Mouse (Mus musculus) forebrain, embryonic 14.5 days (tissue): ENCODE results near the gene Pitpnm1. TPM values are rescaled to one million over a fixed set of nuclear protein-coding genes. Genes with fewer than 3 reads are reported as not detected.

Source experiments
- ATAC-seq: fragments of 200-750 bp; cut with Nextera tagmentation; 2 replicates; pipeline ENCODE4 v1.8.0; 2017; ENCODE audit warnings: mild to moderate bottlenecking, moderate library complexity
- DNase-seq: peaks from one replicate; pipeline ENCODE4 v3.0.0-alpha.2; 2015; ENCODE audit warnings: low spot score
- H3K27ac ChIP-seq: fragments of 300-500 bp; sonication (generic); 2 replicates; pipeline ENCODE4 v1.5.1; 2014; ENCODE audit warnings: low read depth, mild to moderate bottlenecking, control low read depth, low read length, moderate library complexity
- H3K27me3 ChIP-seq: fragments of 300-500 bp; sonication (generic); replicated peaks from 2 replicates; pipeline ENCODE4 v1.6.1; 2014; ENCODE audit warnings: low read length, control low read depth, mixed read lengths; ENCODE audit not compliant: control insufficient read depth, insufficient read depth
- H3K36me3 ChIP-seq: fragments of 300-500 bp; sonication (generic); 2 replicates; pipeline ENCODE4 v1.6.1; 2014; ENCODE audit warnings: low read length, control low read depth; ENCODE audit not compliant: control insufficient read depth, insufficient read depth
- H3K4me1 ChIP-seq: fragments of 300-500 bp; sonication (generic); 2 replicates; pipeline ENCODE4 v1.6.1; 2014; ENCODE audit warnings: antibody characterized with exemption, low read length, control low read depth; ENCODE audit not compliant: control insufficient read depth, insufficient read depth
- H3K4me2 ChIP-seq: fragments of 300-500 bp; sonication (generic); 2 replicates; pipeline ENCODE4 v1.6.1; 2014; ENCODE audit warnings: mild to moderate bottlenecking, control low read depth, low read length
- H3K4me3 ChIP-seq: fragments of 300-500 bp; sonication (generic); 2 replicates; pipeline ENCODE4 v1.5.1; 2014; ENCODE audit warnings: low read depth, low read length, control low read depth
- H3K9ac ChIP-seq: fragments of 300-500 bp; sonication (generic); 2 replicates; pipeline ENCODE4 v1.6.1; 2014; ENCODE audit warnings: mild to moderate bottlenecking, low read length, control low read depth, moderate library complexity
- H3K9me3 ChIP-seq: fragments of 300-500 bp; sonication (generic); replicated peaks from 2 replicates; pipeline ENCODE4 v1.6.1; 2016; ENCODE audit warnings: low read length, control low read depth, mixed read lengths; ENCODE audit not compliant: control insufficient read depth
- WGBS: fragments of 180-500 bp; shearing (Covaris S2); extraction: QIAGEN DNeasy Blood & Tissue Kit; methylation state at CpG from one replicate; pipeline ENCODE4 v1.1.7; 2014; 5-methylcytosine and 5-hydroxymethylcytosine counted together
- polyA plus RNA-seq: library from polyadenylated mRNA; unstranded; fragments of >200 nt; fragmentation: Nextera tagmentation; extraction: Ambion mirVana; gene quantifications from 2 replicates; pipeline ENCODE4 v1.2.1, GENCODE M21; 2014

Pitpnm1 gene
- polyA plus RNA-seq, 1 experiment from 2014 or later: 29.1 TPM

- no peak for ATAC-seq
- whole genome bisulfite sequencing: 62% methylated on average over 5 of the region's 5 CpGs
Observed at GRCm38 (mm10) chr19:4088146-4088545, 11.7 kb upstream of the Pitpnm1 start.

GRCm38 (mm10) chr19:4089128-4089527, 10.7 kb upstream of the Pitpnm1 start:
- Histone ChIP-seq H3K9ac (no peak overlapping the region), H3K36me3 (no peaks in the 10 kb centered on the region), H3K27me3 (no peaks in the 10 kb centered on the region), H3K4me1 (no peaks in the 10 kb centered on the region), H3K4me3 (no peak overlapping the region), H3K4me2 (no peak overlapping the region), H3K9me3 (no peaks in the 10 kb centered on the region), H3K27ac (no peak overlapping the region)
- DNase-seq (peak; percentile 29), ATAC-seq (no peak)
- WGBS: 25% methylated on average over 6 of the region's 6 CpGs

More at GRCm38 (mm10) chr19:4088146-4088545, 11.7 kb upstream of the Pitpnm1 start:
- Histone ChIP-seq H3K9me3 (no peaks in the 10 kb centered on the region), H3K4me1 (no peaks in the 10 kb centered on the region), H3K9ac (no peak overlapping the region), H3K36me3 (no peaks in the 10 kb centered on the region), H3K27me3 (no peaks in the 10 kb centered on the region), H3K4me3 (no peak overlapping the region), H3K4me2 (no peak overlapping the region), H3K27ac (no peak overlapping the region)
- no peak for DNase-seq

- WGBS: 92% methylated on average over 3 of the region's 3 CpGs
Observed at GRCm38 (mm10) chr19:4090446-4090845, 9.4 kb upstream of the Pitpnm1 start.

GRCm38 (mm10) chr19:4091383-4091782, 8.4 kb upstream of the Pitpnm1 start:
- H3K4me2 ChIP-seq: no peak overlapping the region
- H3K4me1 ChIP-seq: peaks cover 6% of the 10 kb centered on the region
- DNase-seq (no peak), ATAC-seq (no peak)
- no peaks in the 10 kb centered on the region for H3K27me3 ChIP-seq
- no peak overlapping the region for H3K4me3 ChIP-seq
- no peak overlapping the region for H3K9ac ChIP-seq
- 71% methylated on average over 2 of the region's 2 CpGs for WGBS
- H3K27ac ChIP-seq: no peak overlapping the region
- no peaks in the 10 kb centered on the region for H3K9me3 ChIP-seq
- no peaks in the 10 kb centered on the region for H3K36me3 ChIP-seq

More at GRCm38 (mm10) chr19:4090446-4090845, 9.4 kb upstream of the Pitpnm1 start:
- no peaks in the 10 kb centered on the region for H3K36me3 ChIP-seq
- H3K27me3 ChIP-seq: no peaks in the 10 kb centered on the region
- no peak overlapping the region for H3K4me3 ChIP-seq
- DNase-seq: no peak
- H3K9me3 ChIP-seq: no peaks in the 10 kb centered on the region
- no peaks in the 10 kb centered on the region for H3K4me1 ChIP-seq
- H3K9ac ChIP-seq: no peak overlapping the region
- H3K4me2 ChIP-seq: no peak overlapping the region
- ATAC-seq: no peak
- no peak overlapping the region for H3K27ac ChIP-seq

GRCm38 (mm10) chr19:4092750-4093149, 7.0 kb upstream of the Pitpnm1 start:
- Histone ChIP-seq H3K4me1 (peaks cover 6% of the 10 kb centered on the region), H3K9ac (no peak overlapping the region)
- 85% methylated on average over 3 of the region's 3 CpGs for WGBS

GRCm38 (mm10) chr19:4093772-4094171, 6.0 kb upstream of the Pitpnm1 start:
- WGBS: 82% methylated on average over 7 of the region's 7 CpGs
- H3K4me2 ChIP-seq: no peak overlapping the region
- no peak overlapping the region for H3K27ac ChIP-seq
- no peak overlapping the region for H3K4me3 ChIP-seq
- H3K4me1 ChIP-seq: peaks cover 6% of the 10 kb centered on the region
- H3K9ac ChIP-seq: no peak overlapping the region
- H3K9me3 ChIP-seq: no peaks in the 10 kb centered on the region
- ATAC-seq: no peak
- DNase-seq: no peak
- no peaks in the 10 kb centered on the region for H3K27me3 ChIP-seq
- no peaks in the 10 kb centered on the region for H3K36me3 ChIP-seq

More at GRCm38 (mm10) chr19:4092750-4093149, 7.0 kb upstream of the Pitpnm1 start:
- Histone ChIP-seq H3K27ac (no peak overlapping the region), H3K9me3 (no peaks in the 10 kb centered on the region), H3K27me3 (no peaks in the 10 kb centered on the region), H3K4me3 (no peak overlapping the region), H3K36me3 (no peaks in the 10 kb centered on the region), H3K4me2 (no peak overlapping the region)
- no peak for ATAC-seq
- no peak for DNase-seq

GRCm38 (mm10) chr19:4094348-4094747, 5.5 kb upstream of the Pitpnm1 start:
- no peaks in the 10 kb centered on the region for H3K27me3 ChIP-seq
- no peaks in the 10 kb centered on the region for H3K9me3 ChIP-seq
- H3K4me3 ChIP-seq: no peak overlapping the region
- no peak overlapping the region for H3K9ac ChIP-seq
- H3K27ac ChIP-seq: no peak overlapping the region
- no peak for DNase-seq
- H3K36me3 ChIP-seq: no peaks in the 10 kb centered on the region
- ATAC-seq: no peak
- 93% methylated on average over 3 of the region's 3 CpGs for WGBS
- H3K4me1 ChIP-seq: peaks cover 6% of the 10 kb centered on the region
- no peak overlapping the region for H3K4me2 ChIP-seq

GRCm38 (mm10) chr19:4094774-4095303, 5.0 kb upstream of the Pitpnm1 start:
- 84% methylated on average over 5 of the region's 5 CpGs for WGBS
- H3K9me3 ChIP-seq: no peaks in the 10 kb centered on the region
- no peaks in the 10 kb centered on the region for H3K36me3 ChIP-seq
- no peaks in the 10 kb centered on the region for H3K27me3 ChIP-seq
- peaks cover 10% of the 10 kb centered on the region for H3K4me1 ChIP-seq
- no peak overlapping the region for H3K27ac ChIP-seq
- no peak overlapping the region for H3K9ac ChIP-seq
- H3K4me3 ChIP-seq: no peak overlapping the region
- ATAC-seq (no peak), DNase-seq (no peak)
- H3K4me2 ChIP-seq: no peak overlapping the region

GRCm38 (mm10) chr19:4095802-4096201, 4.0 kb upstream of the Pitpnm1 start:
- peaks cover 18% of the 10 kb centered on the region for H3K4me1 ChIP-seq
- 64% methylated on average over 3 of the region's 3 CpGs for WGBS
- H3K27ac ChIP-seq: no peak overlapping the region
- peak overlapping the region; percentile 65 for H3K4me2 ChIP-seq
- no peak for ATAC-seq
- DNase-seq: no peak
- no peaks in the 10 kb centered on the region; the same call in 1 of the 2 replicates for H3K27me3 ChIP-seq
- no peaks in the 10 kb centered on the region for H3K36me3 ChIP-seq
- no peak overlapping the region for H3K4me3 ChIP-seq
- no peaks in the 10 kb centered on the region for H3K9me3 ChIP-seq
- H3K9ac ChIP-seq: no peak overlapping the region
